Mouse (Mus musculus) intestine, postnatal 0 days (tissue): Measurements from ENCODE around the gene Bpifb1. TPM values are rescaled to one million over a fixed set of nuclear protein-coding genes. Genes with fewer than 3 reads are reported as not detected.
"Not testable (repeated sequence)": the region's sequence is repeated elsewhere in the genome, so short reads cannot be mapped to it uniquely, and the experiment has no call there.

ENCODE experiments used
- ATAC-seq: fragments of 200-750 bp; cut with Nextera tagmentation; 2 replicates; pipeline ENCODE4 v1.8.0; 2017; ENCODE audit warnings: mild to moderate bottlenecking, moderate TSS enrichment, moderate library complexity
- H3K27ac ChIP-seq: fragments of 300-500 bp; sonication (generic); 2 replicates; pipeline ENCODE4 v1.5.1; 2014; ENCODE audit warnings: mild to moderate bottlenecking, low read depth, low read length, moderate library complexity
- H3K27me3 ChIP-seq: fragments of 300-500 bp; sonication (generic); replicated peaks from 2 replicates; pipeline ENCODE4 v1.6.1; 2014; ENCODE audit warnings: low read length, mixed read lengths; ENCODE audit not compliant: control insufficient read depth, insufficient read depth
- H3K36me3 ChIP-seq: fragments of 300-500 bp; sonication (generic); 2 replicates; pipeline ENCODE4 v1.6.1; 2014; ENCODE audit warnings: mild to moderate bottlenecking, moderate library complexity; ENCODE audit not compliant: control insufficient read depth, insufficient read depth
- H3K4me1 ChIP-seq: fragments of 300-500 bp; sonication (generic); replicated peaks from 2 replicates; pipeline ENCODE4 v1.6.1; 2014; ENCODE audit warnings: antibody characterized with exemption, low read length, mixed read lengths; ENCODE audit not compliant: control insufficient read depth, insufficient read depth
- H3K4me2 ChIP-seq: fragments of 300-500 bp; sonication (generic); replicated peaks from 2 replicates; pipeline ENCODE4 v1.6.1; 2014; ENCODE audit warnings: low read depth, mild to moderate bottlenecking, moderate library complexity
- H3K4me3 ChIP-seq: fragments of 300-500 bp; sonication (generic); 2 replicates; pipeline ENCODE4 v1.5.1; 2014; ENCODE audit warnings: low read depth, low read length
- H3K9ac ChIP-seq: fragments of 300-500 bp; sonication (generic); 2 replicates; pipeline ENCODE4 v1.6.1; 2014; ENCODE audit warnings: mild to moderate bottlenecking, low read depth, low read length
- H3K9me3 ChIP-seq: fragments of 300-500 bp; sonication (generic); 2 replicates; pipeline ENCODE4 v1.6.1; 2016; ENCODE audit warnings: mixed run types; ENCODE audit not compliant: control insufficient read depth
- CTCF ChIP-seq: sonication (generic); IDR thresholded peaks from 2 replicates; pipeline ENCODE4 v1.5.1; 2016; ENCODE audit warnings: low read depth, mild to moderate bottlenecking, control low read depth, antibody characterized with exemption, moderate library complexity
- WGBS: fragments of 180-500 bp; shearing (Covaris S2); extraction: QIAGEN DNeasy Blood & Tissue Kit; methylation state at CpG from one replicate; pipeline ENCODE4 v1.1.7; 2014; 5-methylcytosine and 5-hydroxymethylcytosine counted together
- polyA plus RNA-seq: library from polyadenylated mRNA; unstranded; fragments of >200 nt; fragmentation: Nextera tagmentation; extraction: Ambion mirVana; gene quantifications from 2 replicates; pipeline ENCODE4 v1.2.1, GENCODE M21; 2015

Gene Bpifb1
- polyA plus RNA-seq, 1 experiment from 2014 or later: 3.7 TPM

DNA sequence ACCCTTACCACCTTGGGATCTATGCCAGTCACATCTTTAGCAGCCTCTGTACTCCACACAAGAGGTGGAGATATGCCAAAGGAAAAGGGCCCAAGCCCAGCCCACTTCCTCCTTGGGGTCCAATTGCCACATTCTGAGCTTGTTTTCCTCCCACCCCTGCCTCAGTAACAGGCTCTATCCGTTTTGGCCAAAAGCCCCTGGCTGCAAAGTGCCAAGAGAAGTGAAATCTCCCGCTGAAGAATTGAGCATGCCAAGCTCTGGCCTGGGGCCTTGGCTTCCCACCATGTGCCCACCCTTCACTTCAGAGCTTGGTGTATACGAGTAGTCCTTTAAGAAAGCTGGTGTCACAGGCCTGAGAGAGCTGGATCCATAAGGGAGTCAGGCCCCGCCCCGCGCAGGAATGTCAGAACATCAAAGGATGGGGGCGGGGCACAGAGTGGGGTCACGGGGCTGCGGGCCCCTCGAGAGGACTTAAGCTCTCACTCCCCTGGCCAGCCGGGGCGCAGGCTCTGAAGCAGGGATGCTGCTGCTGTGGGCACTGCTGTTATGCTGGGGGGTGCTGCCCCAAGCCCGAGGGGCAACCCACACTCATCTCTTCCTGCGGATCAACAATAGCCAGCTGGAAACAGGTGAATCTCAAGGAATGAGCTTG, 32.8 kb downstream of the Bpifb1 start, which contains the start of gene Bpifb5:
Gene Bpifb5 (plus strand): TSS at position 478 of the 652 bp plus-strand sequence.
- no peak within 1 kb of the TSS; the same call in 1 of the 2 replicates for H3K9ac ChIP-seq
- 7% methylated on average over 14 of the region's 14 CpGs for WGBS
- no peak within 1 kb of the TSS for H3K4me2 ChIP-seq
- no peaks in the 10 kb centered on the region for H3K4me1 ChIP-seq
- H3K4me3 ChIP-seq: no peak within 1 kb of the TSS
- H3K27me3 ChIP-seq: no peaks in the 10 kb centered on the region
- no peaks in the 10 kb centered on the region for H3K9me3 ChIP-seq
- no peak within 1 kb of the TSS for H3K27ac ChIP-seq
- TF ChIP-seq CTCF: no peak
- H3K36me3 ChIP-seq: no peaks in the 10 kb centered on the region
- no peak for ATAC-seq

GRCm38 (mm10) chr2:154223917-154224273, 33.3 kb downstream of the Bpifb1 start:
- H3K4me3 ChIP-seq: no peak overlapping the region
- H3K4me1 ChIP-seq: no peaks in the 10 kb centered on the region
- 30% methylated on average over 2 of the region's 2 CpGs for WGBS
- TF ChIP-seq CTCF: no peak
- no peak overlapping the region for H3K4me2 ChIP-seq
- H3K9me3 ChIP-seq: no peaks in the 10 kb centered on the region
- H3K36me3 ChIP-seq: no peaks in the 10 kb centered on the region
- H3K27me3 ChIP-seq: no peaks in the 10 kb centered on the region
- no peak for ATAC-seq
- no peak overlapping the region; the same call in 1 of the 2 replicates for H3K9ac ChIP-seq
- H3K27ac ChIP-seq: no peak overlapping the region

DNA sequence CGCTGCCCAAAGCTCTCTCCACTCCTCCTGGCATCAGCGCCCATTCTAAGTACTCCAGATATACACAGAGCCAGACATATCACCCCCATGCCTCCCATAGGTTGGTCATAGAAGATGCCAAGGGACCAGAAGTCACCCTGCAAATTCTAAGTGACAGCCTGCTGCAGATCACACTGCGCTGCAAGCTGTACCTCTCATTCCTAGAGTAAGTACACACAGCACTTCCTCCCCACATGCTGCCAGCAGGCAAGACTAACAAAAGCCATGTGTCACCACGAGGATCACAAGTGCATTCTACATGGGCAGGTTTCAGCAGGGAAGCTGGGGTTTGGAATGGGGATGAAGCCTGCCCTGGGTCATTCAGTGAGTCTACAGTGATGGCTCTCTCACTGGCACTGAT, 36.4 kb downstream of the Bpifb1 start:
- no peak for TF ChIP-seq CTCF
- H3K27me3 ChIP-seq: no peaks in the 10 kb centered on the region
- ATAC-seq: no peak
- no peak overlapping the region for H3K4me3 ChIP-seq
- no peak overlapping the region for H3K27ac ChIP-seq
- 71% methylated on average over 4 of the region's 4 CpGs for WGBS
- no peaks in the 10 kb centered on the region for H3K9me3 ChIP-seq
- no peaks in the 10 kb centered on the region for H3K4me1 ChIP-seq
- H3K4me2 ChIP-seq: no peak overlapping the region
- no peaks in the 10 kb centered on the region for H3K36me3 ChIP-seq
- no peak overlapping the region for H3K9ac ChIP-seq

DNA sequence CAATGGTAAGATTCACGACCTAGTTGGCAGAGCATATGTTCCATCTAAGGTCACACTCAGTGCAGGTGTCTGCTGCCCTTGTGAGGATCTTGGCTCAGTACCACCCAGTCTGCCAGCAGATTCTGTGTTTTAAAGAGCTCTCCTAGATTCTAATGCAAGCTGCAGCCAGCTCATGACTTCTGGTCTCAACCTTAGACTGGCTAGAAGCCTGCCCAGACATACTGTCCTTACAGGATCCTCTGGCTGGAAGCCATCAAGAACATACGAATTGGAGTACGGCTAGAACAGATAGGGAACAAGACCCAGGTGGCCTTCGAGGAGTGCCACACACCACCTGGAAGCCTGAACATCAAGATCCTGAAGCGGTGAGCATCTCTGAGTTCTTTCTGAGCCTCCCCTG, 37.2 kb downstream of the Bpifb1 start:
- no peaks in the 10 kb centered on the region for H3K9me3 ChIP-seq
- no peak overlapping the region for H3K4me2 ChIP-seq
- no peak for TF ChIP-seq CTCF
- H3K27ac ChIP-seq: no peak overlapping the region
- H3K36me3 ChIP-seq: no peaks in the 10 kb centered on the region
- ATAC-seq: no peak
- no peaks in the 10 kb centered on the region for H3K27me3 ChIP-seq
- WGBS: 82% methylated on average over 5 of the region's 5 CpGs
- H3K4me1 ChIP-seq: no peaks in the 10 kb centered on the region
- H3K4me3 ChIP-seq: no peak overlapping the region
- no peak overlapping the region for H3K9ac ChIP-seq

GRCm38 (mm10) chr2:154233426-154233825, 42.8 kb downstream of the Bpifb1 start:
- no peak overlapping the region for H3K4me2 ChIP-seq
- TF ChIP-seq CTCF: no peak
- H3K4me1 ChIP-seq: no peaks in the 10 kb centered on the region
- no peak for ATAC-seq
- H3K36me3 ChIP-seq: no peaks in the 10 kb centered on the region
- 91% methylated on average over 6 of the region's 6 CpGs for WGBS
- no peaks in the 10 kb centered on the region for H3K9me3 ChIP-seq
- no peak overlapping the region for H3K9ac ChIP-seq
- no peak overlapping the region for H3K4me3 ChIP-seq
- H3K27me3 ChIP-seq: no peaks in the 10 kb centered on the region
- no peak overlapping the region for H3K27ac ChIP-seq

DNA sequence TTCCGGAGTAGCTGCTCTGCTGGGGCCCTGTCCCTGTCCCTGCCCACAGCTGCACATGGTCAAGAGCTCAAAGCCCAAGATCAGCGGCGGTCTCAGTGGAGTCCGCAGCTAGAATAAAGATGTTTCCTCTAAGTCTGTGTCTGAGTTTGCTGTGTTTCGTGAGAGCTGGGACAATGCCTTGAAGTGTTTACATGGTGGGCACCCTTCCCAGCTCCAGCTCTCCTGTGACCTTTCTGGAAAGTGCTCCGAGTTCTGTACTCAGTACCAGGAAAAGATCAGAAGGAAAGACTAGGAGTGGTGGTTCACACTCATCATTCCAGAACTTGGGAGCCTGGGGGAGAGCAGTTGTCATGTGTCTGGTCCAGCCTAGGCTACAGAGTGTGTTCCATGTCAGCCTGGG, 50.2 kb downstream of the Bpifb1 start:
- H3K4me3 ChIP-seq: no peak overlapping the region
- WGBS: 79% methylated on average over 6 of the region's 6 CpGs
- H3K4me1 ChIP-seq: no peaks in the 10 kb centered on the region
- H3K9me3 ChIP-seq: no peaks in the 10 kb centered on the region
- no peaks in the 10 kb centered on the region for H3K36me3 ChIP-seq
- H3K27ac ChIP-seq: no peak overlapping the region
- H3K27me3 ChIP-seq: no peaks in the 10 kb centered on the region
- TF ChIP-seq CTCF: no peak
- H3K4me2 ChIP-seq: no peak overlapping the region
- no peak for ATAC-seq
- H3K9ac ChIP-seq: no peak overlapping the region

GRCm38 (mm10) chr2:154242726-154243125, 52.1 kb downstream of the Bpifb1 start:
- H3K36me3 ChIP-seq, H3K4me1 ChIP-seq, H3K27me3 ChIP-seq, H3K4me3 ChIP-seq, H3K9ac ChIP-seq, ATAC-seq, H3K9me3 ChIP-seq, H3K4me2 ChIP-seq, H3K27ac ChIP-seq: not testable (repeated sequence)
- WGBS: 94% methylated on average over 11 of the region's 12 CpGs
